In the genomic region with DNA sequence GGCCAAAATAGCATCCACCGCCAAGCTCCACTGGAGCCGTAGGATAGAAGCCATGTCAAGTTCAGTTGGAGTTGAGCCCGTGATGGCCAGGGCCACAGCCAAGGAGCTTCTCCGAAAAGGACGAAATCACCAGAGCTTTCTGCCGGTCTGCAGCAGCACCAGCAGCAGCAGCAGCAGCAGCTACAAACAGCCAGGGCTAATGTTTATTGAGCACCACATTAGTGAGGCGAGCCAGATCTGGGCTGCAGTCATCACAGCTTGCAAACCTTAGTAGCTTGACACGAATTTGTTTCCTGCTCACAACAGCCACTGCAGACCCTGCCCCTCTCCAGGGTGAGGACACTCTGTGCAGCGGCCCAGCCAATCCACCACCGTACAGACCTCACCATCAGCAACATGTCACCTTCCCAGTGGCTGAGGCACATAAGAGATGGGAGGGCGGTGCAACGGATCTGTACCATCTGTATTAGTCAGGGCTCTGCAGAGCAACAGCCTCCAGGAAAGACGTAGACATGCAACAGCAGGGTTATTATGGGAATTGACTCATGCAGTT, we compare ENCODE assay signal across 9 mouse cellular contexts.
DNase-seq lines count a peak whose midpoint lies in the region; ATAC-seq lines count a peak whose summit lies in the region.
"Had no signal": no experiment of that assay in that cellular context is flagged by ENCODE, and none has a peak within 500 bp of the region (broad histone marks: within the 10 kb centered on the region; RNA-seq: fewer than 3 reads in every experiment).

No protein-coding gene starts in this region.

- H3K9me3 ChIP-seq in forebrain, embryonic 10.5 days, result no peaks in the 10 kb centered on the region
- no peaks in the 10 kb centered on the region for H3K9me3 ChIP-seq in forebrain, embryonic 13.5 days (replicated peaks)
- no peaks in the 10 kb centered on the region for H3K9me3 ChIP-seq in hindbrain, embryonic 15.5 days
- H3K9me3 ChIP-seq: heart, embryonic 13.5 days had no signal

- DNase-seq in forebrain, embryonic 10.5 days (ENCODE audit: extremely low spot score, low spot score), result no peak
- DNase-seq in brain, adult 2 months (ENCODE audit: low read depth, low spot score), result peak; percentile 88
- DNase-seq in lung, postnatal 10 days, result peak; percentile 71
- DNase-seq in spleen, postnatal 4 days (ENCODE audit: low spot score in 2 of 2), result no peak
- DNase-seq in liver, result no peak

- peaks cover 9% of the 10 kb centered on the region; the same call in 1 of the 2 replicates for H3K27me3 ChIP-seq in forebrain, embryonic 10.5 days (ENCODE audit: poor library complexity, severe bottlenecking)
- no peaks in the 10 kb centered on the region; the same call in 1 of the 2 replicates for H3K27me3 ChIP-seq in forebrain, embryonic 13.5 days
- no peaks in the 10 kb centered on the region for H3K27me3 ChIP-seq in hindbrain, embryonic 15.5 days
- H3K27me3 ChIP-seq: heart, embryonic 13.5 days had no signal

- WGBS in forebrain, embryonic 10.5 days, result 92% methylated on average over 13 of the region's 13 CpGs
- WGBS in forebrain, embryonic 13.5 days, result 82% methylated on average over 13 of the region's 13 CpGs
- 57% methylated on average over 13 of the region's 13 CpGs for WGBS in hindbrain, embryonic 15.5 days

- ATAC-seq in forebrain, embryonic 13.5 days, result no peak
- peak; percentile 72 for ATAC-seq in hindbrain, embryonic 15.5 days (ENCODE audit: low FRiP score, low read depth)
- ATAC-seq in erythroblast, adult 5-6 weeks (replicated peaks; ENCODE audit: low FRiP score, poor library complexity, severe bottlenecking), result no peak

- H3K4me2 ChIP-seq in forebrain, embryonic 13.5 days, result no peak overlapping the region
- no peak overlapping the region for H3K4me2 ChIP-seq in hindbrain, embryonic 15.5 days
- H3K4me2 ChIP-seq: heart, embryonic 13.5 days had no signal

- no peak overlapping the region for H3K4me3 ChIP-seq in forebrain, embryonic 10.5 days
- H3K4me3 ChIP-seq in forebrain, embryonic 13.5 days, result no peak overlapping the region
- no peak overlapping the region for H3K4me3 ChIP-seq in hindbrain, embryonic 15.5 days
- H3K4me3 ChIP-seq: heart, embryonic 13.5 days had no signal

- H3K36me3 ChIP-seq in forebrain, embryonic 10.5 days (replicated peaks), result no peaks in the 10 kb centered on the region
- no peaks in the 10 kb centered on the region for H3K36me3 ChIP-seq in forebrain, embryonic 13.5 days (ENCODE audit: poor library complexity, severe bottlenecking)
- H3K36me3 ChIP-seq in hindbrain, embryonic 15.5 days, result no peaks in the 10 kb centered on the region
- H3K36me3 ChIP-seq: heart, embryonic 13.5 days had no signal

- peak overlapping the region; percentile 4; the same call in 1 of the 2 replicates for H3K27ac ChIP-seq in forebrain, embryonic 10.5 days
- H3K27ac ChIP-seq in forebrain, embryonic 13.5 days, result no peak overlapping the region
- H3K27ac ChIP-seq in hindbrain, embryonic 15.5 days (replicated peaks), result peak overlapping the region; percentile 69
- H3K27ac ChIP-seq: heart, embryonic 13.5 days had no signal

- peaks cover 46% of the 10 kb centered on the region for H3K4me1 ChIP-seq in forebrain, embryonic 10.5 days
- peaks cover 10% of the 10 kb centered on the region; the same call in 1 of the 2 replicates for H3K4me1 ChIP-seq in forebrain, embryonic 13.5 days
- H3K4me1 ChIP-seq in hindbrain, embryonic 15.5 days (replicated peaks), result peaks cover 11% of the 10 kb centered on the region

- H3K9ac ChIP-seq in forebrain, embryonic 13.5 days, result no peak overlapping the region
- H3K9ac ChIP-seq in hindbrain, embryonic 15.5 days, result no peak overlapping the region
- H3K9ac ChIP-seq: heart, embryonic 13.5 days had no signal

Comparison
In these comparisons a context has a peak if more than half of its experiments do, and no peak if none do; other contexts are left out.
1. DNase-seq: peak in brain, adult 2 months (single experiment) and lung, postnatal 10 days (single experiment); none in forebrain, embryonic 10.5 days (single experiment), spleen, postnatal 4 days (0 of 2) and liver (single experiment).